Mouse (Mus musculus) megakaryocyte-erythroid progenitor cell, adult 5-6 weeks (primary cell): ENCODE measurements around the gene Rpl24. TPM values are rescaled to one million over a fixed set of nuclear protein-coding genes. Genes with fewer than 3 reads are reported as not detected.
A peak's percentile ranks its signal among the peaks of the same experiment; 100 is the strongest.

Experiments
- ATAC-seq: replicated peaks from 2 replicates; pipeline ENCODE4 v1.8.0; 2016; ENCODE audit warnings: mild to moderate bottlenecking, inconsistent platforms; ENCODE audit not compliant: severe bottlenecking, poor library complexity, low FRiP score, low TSS enrichment
- total RNA-seq, 2 experiments: library from RNA; stranded (forward) in 1 of 2; stranded (reverse) in 1 of 2; fragments of 200-1000, 215-1000 nt in 1 of 2; fragments of >200 nt in 1 of 2; fragmentation: Nextera tagmentation in 1 of 2; gene quantifications; 2 replicates each; pipeline ENCODE4 v1.2.3; 2014 to 2017

Gene Rpl24
- total RNA-seq, 2 experiments from 2014 or later = 2,115 to 2,337 TPM

- ATAC-seq = no peak
Measured at GRCm38 (mm10) chr16:55967221-55967620, 1.1 kb downstream of the Rpl24 start.

GRCm38 (mm10) chr16:55969147-55969546 lies 3.1 kb downstream of the Rpl24 start:
- peak; percentile 45; the same call in 1 of the 2 replicates for ATAC-seq

- ATAC-seq = no peak
Measured at GRCm38 (mm10) chr16:55970416-55970815, 4.3 kb downstream of the Rpl24 start.

- ATAC-seq = no peak
Measured at GRCm38 (mm10) chr16:55971735-55972615, 5.9 kb downstream of the Rpl24 start.

- ATAC-seq = no peak
Measured at GRCm38 (mm10) chr16:55972626-55973201, 6.6 kb downstream of the Rpl24 start.

GRCm38 (mm10) chr16:55973431-55974255 lies 7.6 kb downstream of the Rpl24 start, which contains the start of gene Zbtb11:
Gene Zbtb11, plus strand, starts transcription at chr16:55973883.
- peak; percentile 87 for ATAC-seq

- ATAC-seq = peak; percentile 57
Measured at GRCm38 (mm10) chr16:55974256-55974902, 8.3 kb downstream of the Rpl24 start.

GRCm38 (mm10) chr16:55974903-55975285 lies 8.8 kb downstream of the Rpl24 start:
- peak; percentile 50 for ATAC-seq

- no peak for ATAC-seq
Measured at GRCm38 (mm10) chr16:55986001-55986400, 19.9 kb downstream of the Rpl24 start.

GRCm38 (mm10) chr16:55990311-55990710 lies 24.2 kb downstream of the Rpl24 start:
- no peak for ATAC-seq

- ATAC-seq = no peak
Measured at GRCm38 (mm10) chr16:55994235-55994634, 28.2 kb downstream of the Rpl24 start.

- ATAC-seq = no peak
Measured at GRCm38 (mm10) chr16:56006798-56007197, 40.7 kb downstream of the Rpl24 start.

- no peak for ATAC-seq
Measured at GRCm38 (mm10) chr16:56008862-56009261, 42.8 kb downstream of the Rpl24 start.

- peak; percentile 52 for ATAC-seq
Measured at GRCm38 (mm10) chr16:56012789-56013743, 47.0 kb downstream of the Rpl24 start.

GRCm38 (mm10) chr16:56014076-56014475 lies 48.0 kb downstream of the Rpl24 start:
- no peak; the same call in 1 of the 2 replicates for ATAC-seq

GRCm38 (mm10) chr16:56019660-56020059 lies 53.6 kb downstream of the Rpl24 start:
- no peak for ATAC-seq
